Mouse (Mus musculus): Measurements from ENCODE around the gene Nup93.
"Not testable (repeated sequence)": the region's sequence is repeated elsewhere in the genome, so short reads cannot be mapped to it uniquely, and the experiment has no call there.

Nup93 gene

DNA sequence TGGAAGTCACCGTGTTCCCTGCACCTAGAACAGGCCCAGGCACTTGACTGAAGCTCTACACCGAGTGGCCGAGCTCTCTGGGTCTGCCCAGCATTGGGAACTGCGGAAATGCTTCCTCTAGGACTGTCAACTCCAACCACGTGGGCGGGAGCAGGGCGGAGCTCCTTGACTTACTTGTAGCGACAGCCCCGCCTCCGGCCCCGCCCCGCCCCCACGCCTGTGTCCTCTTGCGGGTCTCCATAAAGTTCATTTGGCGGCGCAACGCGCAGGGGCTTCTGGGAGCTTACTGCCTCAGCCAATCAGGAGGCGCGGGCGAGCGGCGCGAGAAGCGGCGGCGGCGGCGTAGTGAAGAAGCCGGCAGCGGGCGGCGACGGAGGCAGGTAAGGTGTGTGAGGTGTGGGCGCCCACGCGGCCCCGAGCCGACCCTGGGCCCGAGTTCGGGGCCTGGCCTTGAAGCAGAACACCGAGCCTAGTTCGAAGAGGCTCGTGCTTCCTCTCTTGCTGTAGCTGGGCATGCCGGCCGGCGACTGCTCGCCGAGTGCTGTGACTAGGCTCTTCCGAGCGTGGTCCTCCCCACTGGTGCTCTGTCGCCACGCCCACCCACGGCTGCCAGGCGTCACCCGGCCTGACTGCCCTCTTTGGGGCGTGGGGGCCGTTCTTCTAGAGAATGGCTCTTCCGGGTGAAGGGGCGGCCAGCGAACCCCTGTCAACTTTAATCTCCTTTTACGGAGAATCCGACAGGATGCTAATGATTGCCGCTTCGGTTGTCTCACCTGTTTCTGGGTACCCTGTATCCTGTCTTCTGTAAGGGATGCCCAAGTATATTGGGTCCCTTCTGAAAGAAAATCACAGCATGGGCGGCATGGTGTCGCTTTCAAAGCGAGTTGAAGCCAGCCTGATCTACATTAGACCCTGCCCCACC lies at the start of gene Nup93:
Gene Nup93 (plus strand): TSS at position 313 of the 922 bp plus-strand sequence.
- DNase-seq (ENCODE audit: low spot score): peak; percentile 99

DNA sequence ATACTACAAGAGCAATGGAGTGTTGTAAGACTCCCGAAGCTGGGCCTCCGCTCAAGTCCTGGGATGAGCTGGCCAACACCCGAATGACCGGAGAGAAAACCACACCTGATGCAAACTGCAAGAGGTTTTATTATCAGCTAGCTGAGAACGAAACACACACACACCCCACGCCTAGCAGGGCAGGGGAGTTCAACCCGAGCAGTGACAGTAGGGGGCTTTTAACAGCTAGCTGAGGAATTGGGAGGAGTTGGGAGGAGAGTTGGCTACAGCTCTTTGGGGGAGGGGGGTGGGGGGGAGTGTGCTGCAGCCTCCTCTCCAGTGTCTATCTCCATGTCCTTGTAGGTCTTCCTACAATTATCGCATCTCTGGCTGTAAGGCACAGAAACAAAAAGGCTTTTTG lies 48.6 kb upstream of the Nup93 start:
- not testable (repeated sequence) for DNase-seq (ENCODE audit: low spot score)

DNA sequence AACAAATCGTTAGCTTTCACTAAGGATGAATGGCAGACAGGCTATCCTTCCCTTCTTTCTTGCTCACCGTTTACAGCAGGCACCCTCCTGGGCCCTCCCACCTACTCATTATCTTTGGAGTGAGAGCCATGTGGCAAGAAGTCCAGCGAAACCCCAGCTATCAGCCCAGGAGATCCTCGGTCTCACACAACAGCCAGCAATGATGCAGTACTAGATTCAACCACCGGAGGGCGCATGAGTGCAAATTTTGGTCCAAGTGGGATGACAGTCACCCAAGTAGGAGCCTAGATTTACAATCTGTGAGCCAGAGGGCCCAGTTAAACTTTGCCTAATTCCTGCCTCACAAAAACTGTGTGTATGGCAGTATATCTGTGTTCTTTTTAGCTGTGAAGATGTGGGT lies 47.1 kb upstream of the Nup93 start:
- peak; percentile 96 for DNase-seq (ENCODE audit: low spot score)

DNA sequence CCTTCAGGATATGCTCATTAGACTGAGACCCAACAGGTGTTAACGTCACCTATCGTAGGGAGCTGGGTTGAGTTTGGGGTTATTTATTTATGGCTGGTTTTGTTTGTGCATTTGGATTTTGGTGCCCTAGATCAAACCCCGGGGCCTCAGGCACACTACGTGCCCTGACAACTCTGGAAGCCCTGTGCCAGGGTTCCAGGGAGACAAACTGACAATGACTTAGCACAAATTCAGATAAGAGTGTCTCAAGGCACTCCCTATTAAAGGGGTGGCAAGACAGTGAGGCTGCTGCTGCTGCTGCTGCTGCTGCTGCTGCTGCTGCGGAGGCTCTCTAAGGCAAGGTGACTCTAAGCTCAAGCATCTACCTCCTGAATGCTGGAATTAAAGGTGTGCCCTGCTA lies 44.8 kb upstream of the Nup93 start:
- DNase-seq (ENCODE audit: low spot score): no peak

DNA sequence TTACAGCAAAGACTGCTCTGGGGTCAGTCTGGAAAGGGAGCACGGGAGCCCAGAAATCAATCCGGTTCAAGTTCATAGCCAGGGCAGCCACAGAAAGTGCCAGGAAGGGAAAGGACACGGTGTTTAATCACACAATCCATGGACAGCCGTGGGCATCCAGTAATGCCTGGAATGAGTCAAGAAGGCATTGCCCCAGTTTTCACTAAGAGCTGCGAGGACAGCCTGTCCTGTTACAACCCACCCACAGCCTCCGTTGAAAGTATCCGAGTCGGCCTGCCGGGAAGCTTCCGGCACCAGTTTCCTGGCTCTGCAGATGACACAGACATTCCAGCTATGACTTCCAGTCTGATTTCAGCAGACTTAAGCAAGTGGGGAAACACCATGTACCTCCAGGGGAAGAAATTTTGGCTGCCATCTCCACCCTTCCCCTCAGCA lies 43.0 kb upstream of the Nup93 start:
- DNase-seq (ENCODE audit: low spot score): no peak

DNA sequence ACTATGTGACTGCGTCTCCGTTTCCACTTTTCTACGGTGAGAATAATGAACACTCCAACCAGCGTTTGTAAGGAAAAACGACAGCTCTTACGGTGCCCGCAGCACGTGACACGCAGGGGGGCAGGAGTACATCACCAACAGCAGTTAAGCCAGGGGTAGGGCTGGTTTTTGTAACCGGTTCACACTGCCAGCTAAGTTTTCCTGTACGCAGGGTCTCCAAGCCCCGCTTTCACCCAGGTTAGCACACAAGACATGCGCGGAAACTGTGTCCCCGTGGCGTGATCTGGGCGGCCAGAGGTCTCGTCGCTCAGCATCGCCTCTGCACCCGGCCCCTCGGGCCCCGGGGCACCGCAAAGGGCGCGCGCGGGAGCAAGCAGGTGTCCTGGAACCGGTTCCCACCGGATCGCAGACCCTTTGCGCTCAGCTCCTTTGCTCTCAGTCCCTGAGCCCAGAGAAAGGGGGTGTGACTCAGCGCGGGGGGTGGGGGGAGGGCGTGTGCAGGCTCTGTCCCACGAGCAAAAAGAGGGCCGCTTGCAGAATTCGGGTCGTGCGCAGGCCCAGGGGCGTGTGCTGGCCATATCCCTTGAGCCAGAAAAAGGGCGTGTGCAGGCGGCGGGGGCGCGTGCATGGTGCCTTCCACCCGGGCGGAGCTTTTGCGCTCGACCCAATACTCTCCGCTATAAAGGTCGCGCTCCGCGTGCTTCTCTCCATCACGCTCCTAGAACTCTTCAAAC lies 42.1 kb upstream of the Nup93 start, which contains the start of gene Mt2:
Gene Mt2 (plus strand): TSS at position 590 of the 734 bp plus-strand sequence.
- peak; percentile 85 for DNase-seq (ENCODE audit: low spot score)

DNA sequence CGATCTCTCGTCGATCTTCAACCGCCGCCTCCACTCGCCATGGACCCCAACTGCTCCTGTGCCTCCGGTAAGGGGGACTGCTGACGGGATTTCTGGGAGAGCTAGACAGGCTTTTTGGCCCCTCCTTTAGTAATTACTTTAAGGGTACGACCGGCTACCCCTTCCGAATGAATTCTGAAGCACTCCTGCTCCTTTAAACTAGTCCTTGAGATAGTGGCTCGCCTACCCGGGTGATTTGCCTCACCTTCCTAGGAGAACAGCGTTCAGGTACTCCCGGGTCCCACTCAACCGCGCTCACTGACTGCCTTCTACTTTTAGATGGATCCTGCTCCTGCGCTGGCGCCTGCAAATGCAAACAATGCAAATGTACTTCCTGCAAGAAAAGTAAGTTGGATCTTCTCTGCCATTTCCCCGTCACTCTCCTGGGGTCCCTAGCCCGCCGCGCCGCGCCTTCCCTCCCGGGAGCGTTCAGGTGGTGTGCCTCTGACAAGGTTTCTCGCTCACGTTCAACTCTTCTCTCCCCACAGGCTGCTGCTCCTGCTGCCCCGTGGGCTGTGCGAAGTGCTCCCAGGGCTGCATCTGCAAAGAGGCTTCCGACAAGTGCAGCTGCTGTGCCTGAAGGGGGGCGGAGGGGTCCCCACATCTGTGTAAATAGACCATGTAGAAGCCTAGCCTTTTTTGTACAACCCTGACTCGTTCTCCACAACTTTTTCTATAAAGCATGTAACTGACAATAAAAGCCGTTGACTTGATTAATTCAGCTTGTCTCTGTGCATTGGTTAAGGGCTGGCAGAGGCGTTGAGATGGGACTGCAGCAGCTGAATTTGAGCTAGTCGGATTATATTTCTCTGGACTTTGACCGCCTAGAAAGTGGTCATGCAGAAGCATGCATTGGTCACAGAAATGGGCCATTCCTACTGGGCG lies 41.3 kb upstream of the Nup93 start:
- DNase-seq (ENCODE audit: low spot score): peak; percentile 56

DNA sequence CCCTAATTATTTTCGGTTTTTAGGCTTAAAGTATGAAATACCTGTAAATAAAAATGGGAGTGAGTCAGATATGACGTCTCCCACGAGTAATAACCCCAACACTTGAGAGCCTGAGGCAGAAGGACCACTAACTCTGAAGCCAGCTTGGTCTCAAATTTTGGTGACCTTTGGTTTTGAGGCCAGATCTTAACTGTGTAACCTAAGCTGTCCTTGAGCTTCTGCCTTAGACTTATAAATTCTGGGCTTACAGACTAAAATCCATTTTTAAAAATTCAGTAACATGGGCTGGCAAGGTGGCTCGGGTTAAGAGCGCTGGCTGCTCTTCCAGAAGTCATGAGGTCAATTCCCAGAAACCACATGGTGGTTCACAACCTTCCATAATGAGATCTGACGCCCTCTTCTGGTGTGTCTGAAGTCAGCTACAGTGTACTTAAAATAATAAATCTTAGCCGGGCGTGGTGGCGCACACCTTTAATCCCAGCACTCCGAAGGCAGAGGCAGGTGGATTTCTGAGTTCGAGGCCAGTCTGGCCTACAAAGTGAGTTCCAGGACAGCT lies 40.4 kb upstream of the Nup93 start:
- DNase-seq (ENCODE audit: low spot score): no peak

DNA sequence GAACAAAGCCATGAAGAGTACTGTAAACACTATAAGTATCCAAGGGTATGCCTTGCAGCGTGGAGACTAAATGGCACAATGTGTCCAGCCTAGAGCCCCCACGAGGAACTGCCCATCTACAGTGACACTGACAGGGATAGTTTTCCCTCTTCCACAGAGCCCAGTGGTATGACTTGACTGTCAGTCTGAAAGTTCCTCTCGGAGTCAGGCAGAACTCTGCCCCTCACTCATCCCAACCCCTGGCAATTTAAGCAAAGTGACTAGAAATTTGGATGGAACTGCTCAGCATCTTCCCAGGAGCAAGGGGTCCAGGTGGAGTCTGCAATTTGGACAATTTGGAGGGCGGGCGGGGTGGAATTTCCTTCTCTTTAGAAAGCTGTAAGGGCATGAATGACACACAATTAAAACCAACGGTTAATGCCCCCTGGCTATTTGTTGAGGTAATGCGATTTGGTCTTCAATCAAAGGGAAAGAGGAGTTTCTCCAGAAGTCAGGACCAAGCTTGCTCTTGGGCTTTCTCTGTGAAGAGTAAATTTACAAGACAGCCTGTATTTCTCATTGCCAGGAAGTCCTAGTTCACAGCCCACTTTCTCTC lies 39.6 kb upstream of the Nup93 start:
- no peak for DNase-seq (ENCODE audit: low spot score)

DNA sequence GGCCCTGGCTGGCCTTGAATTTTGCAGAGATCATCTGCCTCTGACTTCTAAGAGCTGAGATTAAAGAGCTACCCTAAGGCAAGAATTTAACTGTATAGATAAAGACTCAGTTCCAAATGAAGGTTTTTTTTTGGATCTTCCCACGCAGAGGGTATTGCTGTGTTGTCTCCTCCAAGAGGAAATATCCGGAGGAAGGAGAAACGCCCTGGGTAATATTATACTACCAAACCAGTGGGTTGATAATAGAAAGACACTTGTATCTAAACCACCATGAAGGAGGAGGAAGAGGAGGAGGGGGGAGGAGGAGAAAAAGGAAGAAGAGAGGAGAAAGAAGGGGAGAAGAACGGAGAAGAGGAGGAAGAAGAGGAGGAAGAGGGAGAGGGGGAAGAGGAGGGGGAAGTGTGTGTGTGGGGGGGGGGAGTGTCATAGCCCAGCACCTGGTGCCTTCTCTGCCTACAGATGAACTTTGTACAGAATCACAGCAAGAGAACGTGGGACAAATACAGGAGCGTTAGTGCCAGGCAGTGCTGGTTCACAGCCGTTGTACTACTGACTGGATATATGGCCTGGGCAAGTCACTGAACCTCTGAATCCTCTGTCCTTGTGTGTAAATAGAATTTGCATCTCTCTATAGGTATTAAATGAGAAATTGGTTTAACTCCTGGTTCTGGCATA lies 36.5 kb upstream of the Nup93 start:
- DNase-seq (ENCODE audit: low spot score): no peak

DNA sequence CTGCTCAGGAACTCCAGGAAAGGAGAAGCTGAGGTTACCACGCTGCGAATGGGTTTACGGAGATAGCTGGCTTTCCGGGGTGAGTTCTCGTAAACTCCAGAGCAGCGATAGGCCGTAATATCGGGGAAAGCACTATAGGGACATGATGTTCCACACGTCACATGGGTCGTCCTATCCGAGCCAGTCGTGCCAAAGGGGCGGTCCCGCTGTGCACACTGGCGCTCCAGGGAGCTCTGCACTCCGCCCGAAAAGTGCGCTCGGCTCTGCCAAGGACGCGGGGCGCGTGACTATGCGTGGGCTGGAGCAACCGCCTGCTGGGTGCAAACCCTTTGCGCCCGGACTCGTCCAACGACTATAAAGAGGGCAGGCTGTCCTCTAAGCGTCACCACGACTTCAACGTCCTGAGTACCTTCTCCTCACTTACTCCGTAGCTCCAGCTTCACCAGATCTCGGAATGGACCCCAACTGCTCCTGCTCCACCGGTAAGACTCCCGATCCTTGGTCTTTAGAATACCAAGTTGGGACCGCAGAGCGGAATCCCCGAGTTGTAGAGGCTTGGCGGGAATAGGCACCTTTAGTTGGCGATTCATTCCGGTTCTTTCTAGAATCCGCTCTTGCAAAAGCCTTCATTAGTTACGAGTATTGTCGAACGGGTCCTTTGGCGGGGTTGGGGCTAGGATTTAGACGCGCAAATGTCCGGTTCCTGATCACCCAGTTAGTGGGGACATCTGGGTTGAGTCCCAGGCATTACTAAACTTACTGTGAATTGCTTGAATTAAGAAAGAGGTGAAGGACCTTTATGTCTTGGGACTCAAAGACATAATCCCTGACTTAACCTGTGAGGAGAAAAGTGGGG lies 35.3 kb upstream of the Nup93 start, which contains the start of gene Mt1:
Gene Mt1 (plus strand): TSS at position 226 of the 856 bp plus-strand sequence.
- peak; percentile 92 for DNase-seq (ENCODE audit: low spot score)

DNA sequence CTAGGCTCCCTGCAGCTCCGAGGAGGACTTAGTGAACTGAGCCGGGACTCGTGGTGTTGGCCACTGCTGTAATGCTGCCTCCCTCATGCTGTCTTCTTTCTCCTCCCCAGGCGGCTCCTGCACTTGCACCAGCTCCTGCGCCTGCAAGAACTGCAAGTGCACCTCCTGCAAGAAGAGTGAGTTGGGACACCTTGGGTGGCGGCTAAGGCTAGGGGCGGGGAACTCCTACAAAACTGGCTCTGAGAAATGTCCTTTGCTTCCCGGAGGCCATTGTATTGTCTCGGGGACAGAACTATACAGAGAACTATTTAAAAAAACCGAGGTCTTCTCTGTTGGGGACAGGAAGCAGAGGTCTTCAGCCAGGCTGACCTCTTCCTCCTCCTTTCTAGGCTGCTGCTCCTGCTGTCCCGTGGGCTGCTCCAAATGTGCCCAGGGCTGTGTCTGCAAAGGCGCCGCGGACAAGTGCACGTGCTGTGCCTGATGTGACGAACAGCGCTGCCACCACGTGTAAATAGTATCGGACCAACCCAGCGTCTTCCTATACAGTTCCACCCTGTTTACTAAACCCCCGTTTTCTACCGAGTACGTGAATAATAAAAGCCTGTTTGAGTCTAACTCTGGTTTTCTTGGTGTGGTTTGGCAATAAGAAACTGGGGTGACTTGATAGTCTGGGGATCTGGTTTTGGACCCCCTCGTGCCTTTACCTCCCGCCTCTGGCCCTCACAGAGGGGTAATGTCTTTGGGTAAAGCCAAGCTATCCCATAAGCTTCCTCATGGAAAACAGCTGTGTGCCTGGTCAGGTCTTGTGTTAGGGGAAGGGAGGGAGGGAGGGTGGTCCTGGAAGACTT lies 34.4 kb upstream of the Nup93 start:
- no peak for DNase-seq (ENCODE audit: low spot score)

DNA sequence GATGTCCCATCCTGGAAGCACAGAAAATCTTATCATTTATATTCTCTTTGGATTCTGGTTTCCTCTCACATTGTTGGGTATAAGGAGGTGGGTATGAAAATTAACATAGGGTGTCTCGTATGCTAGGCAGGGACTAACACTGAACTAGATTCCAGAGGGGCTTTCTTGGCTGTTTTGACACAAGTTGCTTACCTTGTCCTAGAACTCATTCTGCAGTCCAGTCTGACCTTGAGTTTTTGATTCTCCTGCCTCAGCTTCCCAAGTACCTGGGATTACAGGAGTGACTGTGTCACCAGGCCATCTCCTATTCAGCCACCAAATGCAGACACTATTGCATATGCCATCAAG lies 33.8 kb upstream of the Nup93 start:
- no peak for DNase-seq (ENCODE audit: low spot score)

DNA sequence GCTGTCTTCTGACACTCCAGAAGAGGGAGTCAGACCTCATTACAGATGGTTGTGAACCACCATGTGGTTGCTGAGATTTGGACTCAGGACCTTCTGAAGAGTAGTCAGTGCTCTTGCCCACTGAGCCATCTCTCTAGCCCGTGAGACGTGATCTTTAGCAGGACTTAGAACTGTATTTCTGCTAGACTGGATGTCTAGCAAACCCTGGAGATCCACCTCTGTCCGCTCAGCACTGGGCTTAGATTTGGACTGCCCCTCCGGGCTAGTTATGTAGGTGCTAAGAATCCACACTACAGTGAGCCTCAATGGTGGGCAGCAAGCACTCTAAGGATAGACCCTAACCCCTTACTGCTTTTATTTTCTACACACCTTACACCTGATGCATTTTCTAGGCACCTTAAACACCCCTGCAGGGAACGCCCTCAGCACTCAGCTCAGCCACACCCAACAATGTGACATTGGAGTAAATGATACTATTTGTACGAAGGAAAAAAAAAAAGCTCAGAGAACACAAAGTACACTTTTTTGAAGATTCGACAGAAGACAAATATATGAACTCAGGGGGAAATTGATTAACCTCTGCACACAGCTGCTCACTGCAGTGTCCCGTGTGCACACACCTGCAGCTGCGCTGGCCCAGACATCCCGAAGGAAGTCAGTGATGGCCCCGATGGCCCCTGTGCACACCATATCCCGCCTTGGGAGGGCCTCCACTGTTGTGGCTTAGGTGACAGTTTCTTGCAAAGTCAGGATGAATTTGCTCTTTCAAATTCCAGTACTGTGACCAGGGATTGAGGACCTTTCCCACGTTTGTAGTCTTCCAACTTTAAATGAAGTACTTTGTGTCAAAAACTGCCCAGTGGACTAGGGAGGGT lies 32.1 kb upstream of the Nup93 start:
- no peak for DNase-seq (ENCODE audit: low spot score)

DNA sequence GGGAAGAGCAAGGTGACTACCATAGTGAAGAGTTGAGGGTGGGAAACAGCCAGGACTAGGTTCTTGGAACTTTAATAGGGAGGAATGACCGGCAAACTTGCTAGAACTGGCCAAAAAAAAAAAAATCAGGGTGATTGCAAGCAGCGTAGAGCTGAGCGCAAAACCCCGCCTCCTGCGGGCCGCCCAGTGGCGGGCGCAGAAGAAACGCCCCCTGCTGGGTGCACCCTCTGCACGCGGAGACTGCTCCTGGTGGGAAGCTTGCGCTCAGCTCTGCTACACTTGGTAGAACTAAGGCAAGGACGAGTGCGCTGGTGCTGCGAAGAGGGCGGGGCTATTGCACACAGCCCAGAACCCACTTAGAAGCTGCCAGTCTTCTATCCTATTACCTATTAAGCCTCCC lies 31.2 kb upstream of the Nup93 start:
- DNase-seq (ENCODE audit: low spot score): peak; percentile 85

DNA sequence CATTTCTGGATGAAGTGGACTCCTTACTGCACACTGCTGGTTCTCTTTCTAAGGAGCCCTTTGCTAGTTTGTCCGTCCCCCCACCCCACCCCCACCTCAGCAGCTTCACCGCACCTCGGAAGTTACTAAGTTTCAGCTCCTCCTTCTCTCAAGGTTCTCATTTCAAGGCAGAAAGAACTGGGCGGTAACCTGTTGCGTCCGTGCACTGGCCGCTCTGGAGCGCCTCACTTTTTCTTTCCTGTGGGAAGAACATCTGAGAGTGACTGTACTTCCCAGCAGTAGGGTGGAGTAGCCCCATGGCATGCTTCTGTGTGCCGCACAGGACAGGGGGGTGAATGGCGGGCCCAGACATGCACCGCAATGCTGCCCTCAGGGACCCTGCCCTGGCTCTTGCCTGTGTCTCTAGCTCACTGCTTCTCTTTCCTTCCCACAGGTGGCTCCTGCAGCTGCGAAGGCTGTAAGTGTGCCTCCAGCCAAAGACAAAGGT lies 30.0 kb upstream of the Nup93 start:
- DNase-seq (ENCODE audit: low spot score): no peak

DNA sequence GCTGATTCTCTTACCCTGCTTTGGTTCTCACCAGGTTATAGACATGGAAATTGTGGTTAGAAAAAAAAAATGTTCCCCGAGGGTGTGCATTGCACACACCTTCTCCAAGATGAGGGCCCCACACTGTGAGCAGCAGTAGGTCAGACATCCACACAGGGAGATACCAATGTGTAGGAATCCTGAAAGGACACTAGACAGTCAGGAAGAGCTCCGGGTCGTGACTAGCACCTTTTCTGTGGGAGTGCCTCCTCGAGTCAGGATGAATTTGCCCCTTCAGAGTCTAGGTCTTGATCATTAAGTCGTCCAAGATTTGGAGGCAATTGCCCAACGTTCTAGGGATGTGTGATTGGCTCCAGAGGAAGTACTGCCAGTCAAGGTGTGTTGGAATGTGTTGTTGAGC lies 28.6 kb upstream of the Nup93 start:
- no peak for DNase-seq (ENCODE audit: low spot score)

DNA sequence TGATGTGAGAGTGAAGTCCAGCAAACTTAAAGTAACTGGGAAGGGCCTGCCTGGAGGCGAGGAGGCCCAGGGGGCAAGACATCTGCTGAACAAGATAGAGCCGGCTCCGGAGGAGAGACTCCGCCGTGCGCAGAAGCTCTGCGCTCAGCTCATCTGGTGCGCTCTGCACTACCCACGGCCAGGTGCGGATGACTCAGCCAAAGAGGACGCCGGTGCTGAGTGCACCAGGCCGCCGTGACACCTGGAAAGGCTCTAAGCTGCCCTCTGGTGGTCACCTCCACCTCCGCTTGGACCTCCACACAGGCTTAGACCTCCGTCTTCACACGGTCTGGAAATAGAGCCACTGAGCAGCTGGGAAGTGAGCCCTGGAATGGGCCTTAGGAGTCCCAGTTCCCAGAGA lies 27.8 kb upstream of the Nup93 start:
- DNase-seq (ENCODE audit: low spot score): peak; percentile 85

Data from testis, postnatal 10 days (tissue).